Mouse (Mus musculus) heart, embryonic 14.5 days (tissue): Measurements from ENCODE around the gene Tgfb3. TPM values are rescaled to one million over a fixed set of nuclear protein-coding genes. Genes with fewer than 3 reads are reported as not detected.
A peak's percentile ranks its signal among the peaks of the same experiment; 100 is the strongest.

Experiments used
- ATAC-seq: fragments of 200-750 bp; cut with Nextera tagmentation; 2 replicates; pipeline ENCODE4 v1.8.0; 2017; ENCODE audit warnings: low read depth, moderate TSS enrichment; ENCODE audit not compliant: insufficient number of reproducible peaks, insufficient read depth, low FRiP score
- H3K27ac ChIP-seq, 2 experiments: fragments of 200-500 bp in 1 of 2; fragments of 300-500 bp in 1 of 2; sonication (generic) in 1 of 2; replicated peaks in 1 of 2; 2 replicates each; pipeline ENCODE4 v1.5.1; 2012 to 2014; ENCODE audit warnings: low read depth in 2 of 2, low read length in 2 of 2, control low read depth in 1 of 2, mild to moderate bottlenecking in 1 of 2, mixed read lengths in 1 of 2; ENCODE audit not compliant: control insufficient read depth in 1 of 2, insufficient read depth in 1 of 2
- H3K27me3 ChIP-seq: fragments of 300-500 bp; sonication (generic); 2 replicates; pipeline ENCODE4 v1.6.1; 2014; ENCODE audit warnings: mild to moderate bottlenecking, low read length, control low read depth; ENCODE audit not compliant: control insufficient read depth, insufficient read depth
- H3K36me3 ChIP-seq: fragments of 300-500 bp; sonication (generic); 2 replicates; pipeline ENCODE4 v1.6.1; 2014; ENCODE audit warnings: mild to moderate bottlenecking, control low read depth, low read length, mixed read lengths; ENCODE audit not compliant: control insufficient read depth, insufficient read depth
- H3K4me1 ChIP-seq, 2 experiments: fragments of 200-500 bp in 1 of 2; fragments of 300-500 bp in 1 of 2; sonication (generic) in 1 of 2; 2 replicates each; pipeline ENCODE4 v1.6.1; 2012 to 2014; ENCODE audit warnings: low read length in 2 of 2, control low read depth in 1 of 2, mixed read lengths in 1 of 2; ENCODE audit not compliant: control insufficient read depth in 2 of 2, insufficient read depth in 2 of 2
- H3K4me2 ChIP-seq: fragments of 300-500 bp; sonication (generic); 2 replicates; pipeline ENCODE4 v1.6.1; 2014; ENCODE audit warnings: mild to moderate bottlenecking, low read length
- H3K4me3 ChIP-seq, 2 experiments: fragments of 200-500 bp in 1 of 2; fragments of 300-500 bp in 1 of 2; sonication (generic) in 1 of 2; 2 replicates each; pipeline ENCODE4 v1.5.1; 2012 to 2014; ENCODE audit warnings: low read length in 2 of 2, mild to moderate bottlenecking in 2 of 2, control low read depth in 1 of 2, low read depth in 1 of 2, moderate library complexity in 1 of 2; ENCODE audit not compliant: control insufficient read depth in 1 of 2, insufficient read depth in 1 of 2
- H3K9ac ChIP-seq: fragments of 300-500 bp; sonication (generic); 2 replicates; pipeline ENCODE4 v1.6.1; 2014; ENCODE audit warnings: mild to moderate bottlenecking, low read length
- H3K9me3 ChIP-seq: fragments of 300-500 bp; sonication (generic); 2 replicates; pipeline ENCODE4 v1.6.1; 2016; ENCODE audit warnings: low read length, control low read depth; ENCODE audit not compliant: control insufficient read depth
- WGBS: fragments of 180-500 bp; shearing (Covaris S2); extraction: QIAGEN DNeasy Blood & Tissue Kit; methylation state at CpG from one replicate; pipeline ENCODE4 v1.1.7; 2014; 5-methylcytosine and 5-hydroxymethylcytosine counted together
- polyA plus RNA-seq: library from polyadenylated mRNA; unstranded; fragments of >200 nt; fragmentation: Nextera tagmentation; extraction: Ambion mirVana; gene quantifications from 2 replicates; pipeline ENCODE4 v1.2.1, GENCODE M21; 2014

Tgfb3 gene
- polyA plus RNA-seq, 1 experiment from 2014 or later, result 14.7 TPM

DNA sequence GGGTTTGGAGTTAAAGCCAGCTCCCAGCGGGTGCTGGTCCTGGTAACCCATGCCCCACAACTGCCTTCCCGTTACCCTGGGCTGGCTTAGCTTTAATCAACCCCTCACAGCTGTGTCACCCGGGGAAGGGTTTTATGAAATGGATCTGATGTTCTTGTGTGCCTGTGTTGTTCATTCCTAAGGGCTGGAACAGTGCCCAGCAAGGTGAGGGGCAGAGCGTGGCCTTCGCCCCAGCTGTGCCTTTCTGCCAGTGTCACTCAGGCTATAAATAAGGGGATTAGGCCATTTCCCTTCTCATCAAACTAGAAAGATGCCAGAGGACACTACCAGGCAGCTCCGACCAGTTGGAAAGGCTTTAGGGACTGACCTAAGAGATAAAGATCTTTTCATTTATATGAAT lies 29.0 kb downstream of the Tgfb3 start:
- Histone ChIP-seq H3K9ac (no peak overlapping the region), H3K4me3 (no peak overlapping the region), H3K9me3 (no peaks in the 10 kb centered on the region), H3K4me1 (peaks cover 0 to 3% of the 10 kb centered on the region in 2 experiments; a peak in 1 of 4 replicates), H3K4me2 (no peak overlapping the region), H3K27ac (no peak overlapping the region), H3K36me3 (no peaks in the 10 kb centered on the region; the same call in 1 of the 2 replicates), H3K27me3 (no peaks in the 10 kb centered on the region)
- WGBS, result 61% methylated on average over 6 of the region's 6 CpGs
- no peak for ATAC-seq

DNA sequence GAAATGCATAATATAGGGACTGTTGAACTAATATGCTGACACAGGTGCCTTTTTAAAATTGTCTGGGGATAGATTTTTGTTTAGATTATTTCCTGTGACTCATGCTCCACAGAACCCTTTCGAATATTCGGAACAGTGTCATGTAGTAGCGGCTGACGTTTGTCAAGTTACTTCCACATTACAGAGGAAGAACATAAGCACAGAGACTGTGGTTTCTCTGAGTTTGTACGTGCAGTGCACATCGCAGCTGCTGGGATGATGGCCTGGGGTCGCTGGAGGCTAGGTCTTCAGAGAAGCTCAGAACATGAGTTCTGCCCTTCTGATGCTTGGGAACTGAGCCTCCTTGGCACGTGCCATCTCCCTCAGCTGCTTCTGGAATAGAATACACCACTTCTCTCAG lies 31.5 kb downstream of the Tgfb3 start:
- no peak for ATAC-seq
- H3K9ac ChIP-seq, result no peak overlapping the region
- no peak overlapping the region for H3K4me2 ChIP-seq
- H3K4me1 ChIP-seq, result peaks cover 0 to 3% of the 10 kb centered on the region in 2 experiments; a peak in 1 of 4 replicates
- peaks cover 9% of the 10 kb centered on the region; the same call in 1 of the 2 replicates for H3K9me3 ChIP-seq
- H3K36me3 ChIP-seq, result no peaks in the 10 kb centered on the region
- 90% methylated on average over 8 of the region's 8 CpGs for WGBS
- no peak overlapping the region for H3K27ac ChIP-seq
- H3K4me3 ChIP-seq, result no peak overlapping the region
- H3K27me3 ChIP-seq, result no peaks in the 10 kb centered on the region

DNA sequence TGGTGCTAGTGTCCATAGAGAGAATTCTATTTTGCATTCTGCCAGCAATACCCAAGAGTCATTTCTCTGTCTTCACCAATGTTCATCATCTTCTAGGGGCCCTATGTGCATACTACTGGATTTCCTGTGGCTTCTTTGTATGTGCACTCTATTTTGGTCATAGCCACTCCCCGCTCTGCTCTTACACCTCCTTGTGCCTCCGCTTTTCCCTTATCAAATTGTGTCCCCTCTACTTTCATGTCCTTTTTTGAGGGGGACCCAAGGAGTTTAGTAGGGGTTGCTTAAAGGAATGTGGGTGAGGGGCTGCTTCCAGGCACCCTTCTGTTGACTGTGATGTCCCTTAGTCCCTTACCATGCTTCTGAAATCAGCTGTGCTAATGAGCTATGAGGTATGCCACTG lies 32.1 kb downstream of the Tgfb3 start:
- Histone ChIP-seq H3K4me1 (peaks cover 0 to 3% of the 10 kb centered on the region in 2 experiments; a peak in 1 of 4 replicates), H3K27ac (no peak overlapping the region), H3K9me3 (peaks cover 9% of the 10 kb centered on the region; the same call in 1 of the 2 replicates), H3K27me3 (no peaks in the 10 kb centered on the region), H3K4me3 (no peak overlapping the region), H3K36me3 (no peaks in the 10 kb centered on the region), H3K4me2 (no peak overlapping the region), H3K9ac (no peak overlapping the region)
- ATAC-seq, result no peak
- 82% methylated on average over 2 of the region's 2 CpGs for whole genome bisulfite sequencing

DNA sequence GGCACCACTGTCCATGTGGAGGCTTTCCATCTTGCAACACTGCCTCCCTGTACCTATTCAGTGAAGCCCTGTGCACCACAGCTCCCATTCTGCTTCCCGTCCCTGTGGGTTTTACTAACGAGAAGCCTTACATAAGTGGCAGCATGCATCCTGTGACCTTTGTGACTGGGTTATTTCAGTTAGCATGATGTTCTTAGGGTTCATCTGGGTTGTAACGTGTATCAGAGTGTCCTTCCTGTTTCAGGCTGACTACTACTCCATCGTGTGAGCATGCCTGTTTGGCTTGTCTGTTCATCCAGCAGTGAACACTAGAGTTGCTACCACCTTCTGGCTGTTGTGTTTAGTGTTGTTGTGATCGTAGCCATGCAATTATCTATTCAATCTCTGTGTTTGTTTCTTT lies 32.7 kb downstream of the Tgfb3 start:
- no peak overlapping the region for H3K4me2 ChIP-seq
- ATAC-seq, result no peak

DNA sequence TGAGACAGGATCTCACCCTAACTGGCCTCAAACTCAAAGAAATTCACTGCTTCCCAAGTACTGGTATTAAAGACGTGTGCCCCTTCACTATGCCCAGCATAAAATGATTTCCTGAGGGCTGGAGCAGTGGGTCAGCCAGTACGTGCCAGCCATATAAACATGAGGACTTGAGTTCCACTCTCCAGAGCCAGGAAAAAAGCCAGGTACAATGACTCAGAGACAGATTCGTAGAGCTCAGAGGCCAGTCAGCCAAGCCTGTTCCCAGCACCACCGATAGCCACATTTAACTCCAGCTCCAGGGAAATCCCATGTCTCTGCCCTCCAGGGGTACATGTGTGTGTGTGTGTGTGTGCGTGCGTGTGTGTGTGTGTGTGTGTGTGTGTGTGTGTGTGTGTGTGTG lies 39.1 kb downstream of the Tgfb3 start:
- H3K4me2 ChIP-seq, result no peak overlapping the region
- H3K27me3 ChIP-seq, result no peaks in the 10 kb centered on the region
- peaks cover 18 to 28% of the 10 kb centered on the region in 2 experiments for H3K4me1 ChIP-seq
- ATAC-seq, result no peak
- H3K4me3 ChIP-seq, result no peak overlapping the region
- 64% methylated on average over 6 of the region's 6 CpGs for WGBS
- 0 out of 4 replicates have a peak overlapping the region, but pooled peaks of 1 of the 2 experiments have one; percentile 34 for H3K27ac ChIP-seq
- no peak overlapping the region for H3K9ac ChIP-seq
- H3K9me3 ChIP-seq, result peaks cover 9% of the 10 kb centered on the region; the same call in 1 of the 2 replicates
- H3K36me3 ChIP-seq, result no peaks in the 10 kb centered on the region

More for the DNA sequence above, 32.7 kb downstream of the Tgfb3 start:
- H3K36me3 ChIP-seq, result no peaks in the 10 kb centered on the region
- H3K4me3 ChIP-seq, result no peak overlapping the region
- WGBS, result 81% methylated on average over 5 of the region's 5 CpGs
- H3K4me1 ChIP-seq, result peaks cover 0 to 3% of the 10 kb centered on the region in 2 experiments; a peak in 1 of 4 replicates
- H3K27ac ChIP-seq, result no peak overlapping the region
- H3K9ac ChIP-seq, result no peak overlapping the region
- peaks cover 9% of the 10 kb centered on the region; the same call in 1 of the 2 replicates for H3K9me3 ChIP-seq
- no peaks in the 10 kb centered on the region for H3K27me3 ChIP-seq

- WGBS, result 64% methylated on average over 5 of the region's 5 CpGs
- Histone ChIP-seq H3K4me1 (peaks cover 18 to 28% of the 10 kb centered on the region in 2 experiments), H3K4me3 (no peak overlapping the region), H3K36me3 (no peaks in the 10 kb centered on the region), H3K9me3 (peaks cover 9% of the 10 kb centered on the region; the same call in 1 of the 2 replicates), H3K27me3 (no peaks in the 10 kb centered on the region), H3K4me2 (no peak overlapping the region), H3K9ac (no peak overlapping the region), H3K27ac (0 out of 4 replicates have a peak overlapping the region, but pooled peaks of 1 of the 2 experiments have one; percentile 19)
- ATAC-seq, result no peak
These were observed 39.8 kb downstream of the Tgfb3 start for GRCm38 (mm10) chr12:86039078-86039477.

GRCm38 (mm10) chr12:86037235-86037921 lies 41.5 kb downstream of the Tgfb3 start:
- H3K9me3 ChIP-seq, result no peaks in the 10 kb centered on the region
- H3K4me3 ChIP-seq, result no peak overlapping the region
- H3K4me2 ChIP-seq, result no peak overlapping the region
- no peaks in the 10 kb centered on the region for H3K27me3 ChIP-seq
- H3K4me1 ChIP-seq, result peaks cover 18 to 40% of the 10 kb centered on the region in 2 experiments
- H3K36me3 ChIP-seq, result no peaks in the 10 kb centered on the region
- ATAC-seq, result peak; percentile 65
- H3K27ac ChIP-seq, result no peak overlapping the region
- WGBS, result 30% methylated on average over 12 of the region's 12 CpGs
- H3K9ac ChIP-seq, result no peak overlapping the region
